Mouse (Mus musculus) MEL (cell line): ENCODE results near the gene Vsir. TPM values are rescaled to one million over a fixed set of nuclear protein-coding genes. Genes with fewer than 3 reads are reported as not detected.

ENCODE experiments used
- DNase-seq: peaks from one replicate; pipeline ENCODE4 v3.0.0; 2011; ENCODE audit warnings: low read depth, low spot score
- H3K27ac ChIP-seq: 2 replicates; pipeline ENCODE4 v1.5.1; 2012; ENCODE audit warnings: low read depth, mild to moderate bottlenecking, control low read depth, low read length, moderate library complexity; ENCODE audit not compliant: control insufficient read depth
- H3K27me3 ChIP-seq, 2 experiments: fragments of 150-350 bp in 1 of 2; sonication (generic) in 1 of 2; 2 replicates each; pipeline ENCODE4 v1.6.1; 2012; ENCODE audit warnings: low read length in 2 of 2, mild to moderate bottlenecking in 2 of 2, improper control_type of control experiment in 1 of 2, moderate library complexity in 1 of 2; ENCODE audit not compliant: insufficient read depth in 2 of 2, control insufficient read depth in 1 of 2
- H3K36me3 ChIP-seq, 2 experiments: 2 replicates each; pipeline ENCODE4 v1.6.1; 2012 to 2014; ENCODE audit warnings: low read length in 2 of 2, improper control_type of control experiment in 1 of 2, inconsistent platforms in 1 of 2, mild to moderate bottlenecking in 1 of 2; ENCODE audit not compliant: insufficient read depth in 2 of 2, control insufficient read depth in 1 of 2
- H3K4me1 ChIP-seq, 2 experiments: fragments of 150-350 bp in 1 of 2; sonication (generic) in 1 of 2; 2 replicates each; pipeline ENCODE4 v1.6.1; 2012; ENCODE audit warnings: low read length in 2 of 2, improper control_type of control experiment in 1 of 2, mild to moderate bottlenecking in 1 of 2; ENCODE audit not compliant: insufficient read depth in 2 of 2, control insufficient read depth in 1 of 2
- H3K4me3 ChIP-seq, 2 experiments: fragments of 150-350 bp in 1 of 2; sonication (generic) in 1 of 2; 2 replicates each; pipeline ENCODE4 v1.5.1; 2012; ENCODE audit warnings: low read depth in 2 of 2, low read length in 2 of 2, mild to moderate bottlenecking in 2 of 2, moderate library complexity in 2 of 2, control low read depth in 1 of 2, improper control_type of control experiment in 1 of 2; ENCODE audit not compliant: control insufficient read depth in 1 of 2, insufficient read depth in 1 of 2
- H3K79me2 ChIP-seq: 2 replicates; pipeline ENCODE4 v1.6.1; 2012; ENCODE audit warnings: mild to moderate bottlenecking, low read length, moderate library complexity; ENCODE audit not compliant: control insufficient read depth, poor library complexity, insufficient read depth
- H3K9ac ChIP-seq: 2 replicates; pipeline ENCODE4 v1.6.1; 2012; ENCODE audit warnings: low read depth, mild to moderate bottlenecking, control low read depth, low read length, moderate library complexity; ENCODE audit not compliant: control insufficient read depth, poor library complexity, severe bottlenecking
- H3K9me3 ChIP-seq: fragments of 150-350 bp; sonication (generic); replicated peaks from 2 replicates; pipeline ENCODE4 v1.6.1; 2012; ENCODE audit warnings: mild to moderate bottlenecking, low read length, improper control_type of control experiment, moderate library complexity; ENCODE audit not compliant: insufficient read depth
- CHD2 ChIP-seq: IDR thresholded peaks from 2 replicates; pipeline ENCODE4 v1.6.1; 2011; ENCODE audit warnings: low read length, improper control_type of control experiment
- E2F4 ChIP-seq: IDR thresholded peaks from 2 replicates; pipeline ENCODE4 v1.6.1; 2011; ENCODE audit warnings: low read depth, low read length, improper control_type of control experiment, borderline replicate concordance
- ELF1 ChIP-seq: IDR thresholded peaks from 2 replicates; pipeline ENCODE4 v1.6.1; 2014; ENCODE audit warnings: low read depth, mild to moderate bottlenecking, inconsistent platforms, low read length, improper control_type of control experiment, moderate library complexity
- EP300 ChIP-seq, 2 experiments: IDR thresholded peaks; 2 replicates each; pipeline ENCODE4 v1.6.1; 2011; ENCODE audit warnings: improper control_type of control experiment in 2 of 2, low read length in 2 of 2, low read depth in 1 of 2, mild to moderate bottlenecking in 1 of 2
- GABPA ChIP-seq: IDR thresholded peaks from 2 replicates; pipeline ENCODE4 v1.6.1; 2012; ENCODE audit warnings: low read depth, mild to moderate bottlenecking, inconsistent platforms, low read length, improper control_type of control experiment, moderate library complexity
- GATA1 ChIP-seq: IDR thresholded peaks from 2 replicates; pipeline ENCODE4 v1.6.1; 2011; ENCODE audit warnings: low read depth, low read length, improper control_type of control experiment
- MAX ChIP-seq: IDR thresholded peaks from 2 replicates; pipeline ENCODE4 v1.6.1; 2011; ENCODE audit warnings: low read length, improper control_type of control experiment
- MAZ ChIP-seq: IDR thresholded peaks from 2 replicates; pipeline ENCODE4 v1.6.1; 2012; ENCODE audit warnings: low read depth, mild to moderate bottlenecking, inconsistent platforms, low read length, improper control_type of control experiment
- MEF2A ChIP-seq: IDR thresholded peaks from 2 replicates; pipeline ENCODE4 v1.6.1; 2014; ENCODE audit warnings: low read depth, mild to moderate bottlenecking, inconsistent platforms, low read length, improper control_type of control experiment; ENCODE audit not compliant: poor library complexity, insufficient replicate concordance, severe bottlenecking; ENCODE audit errors: extremely low read depth
- MYB ChIP-seq: IDR thresholded peaks from 2 replicates; pipeline ENCODE4 v1.6.1; 2011; ENCODE audit warnings: mild to moderate bottlenecking, low read depth, low read length, improper control_type of control experiment
- RCOR1 ChIP-seq: IDR thresholded peaks from 2 replicates; pipeline ENCODE4 v1.6.1; 2012; ENCODE audit warnings: low read depth, mild to moderate bottlenecking, inconsistent platforms, low read length, improper control_type of control experiment
- SMC3 ChIP-seq: IDR thresholded peaks from 2 replicates; pipeline ENCODE4 v1.6.1; 2011; ENCODE audit warnings: low read depth, low read length, improper control_type of control experiment
- TCF12 ChIP-seq: IDR thresholded peaks from 2 replicates; pipeline ENCODE4 v1.6.1; 2014; ENCODE audit warnings: low read depth, mild to moderate bottlenecking, inconsistent platforms, low read length, improper control_type of control experiment, moderate library complexity
- USF2 ChIP-seq, 2 experiments: IDR thresholded peaks; 2 replicates each; pipeline ENCODE4 v1.6.1; 2011 to 2012; ENCODE audit warnings: improper control_type of control experiment in 2 of 2, low read length in 2 of 2, borderline replicate concordance in 1 of 2, inconsistent platforms in 1 of 2, low read depth in 1 of 2, mild to moderate bottlenecking in 1 of 2; ENCODE audit not compliant: insufficient read depth in 1 of 2
- ZMIZ1 ChIP-seq: IDR thresholded peaks from 2 replicates; pipeline ENCODE4 v1.6.1; 2012; ENCODE audit warnings: low read depth, mild to moderate bottlenecking, inconsistent platforms, low read length, improper control_type of control experiment, moderate library complexity
- polyA plus RNA-seq, 2 experiments: library from polyadenylated mRNA; stranded (reverse) in 1 of 2; unstranded in 1 of 2; fragments of >175 nt in 1 of 2; fragments of >200 nt in 1 of 2; gene quantifications; 2 replicates each; pipeline versions ENCODE4 v1.2.1 to v1.2.4; 2012; ENCODE audit warnings: low replicate concordance in 2 of 2, low read depth in 1 of 2; ENCODE audit not compliant: insufficient read length in 2 of 2, insufficient read depth in 1 of 2, missing spikeins in 1 of 2
- total RNA-seq: library from RNA; depleted of rRNA; stranded (reverse); fragments of 300-350 nt; gene quantifications from 2 replicates; pipeline ENCODE4 v1.2.3, GENCODE M21; 2012

Vsir gene
- total and polyA plus RNA-seq, 3 experiments, result 10.6 to 11.2 TPM; not detected in 1

DNA sequence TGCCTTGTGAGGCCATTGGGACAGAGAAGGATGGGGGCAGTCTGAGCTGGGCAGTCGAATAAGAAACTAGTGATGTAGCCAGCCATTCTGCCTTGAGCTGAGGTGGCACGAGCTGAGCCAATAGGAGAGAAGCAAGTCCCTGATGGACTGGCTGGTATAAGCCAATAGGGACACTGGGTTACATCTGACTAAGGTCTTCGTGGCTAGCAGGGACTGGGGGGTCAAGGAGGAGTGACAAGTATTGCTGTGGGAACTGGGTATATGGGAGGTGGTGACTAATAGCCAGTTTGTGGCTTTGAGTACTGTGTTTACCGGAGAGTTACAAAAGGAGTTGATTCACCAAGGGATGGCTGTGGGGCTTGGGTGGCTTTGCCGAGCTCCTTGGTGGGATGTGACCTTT is 49.0 kb downstream of the Vsir start:
- DNase-seq, result no peak
- Histone ChIP-seq H3K36me3 (no peaks in the 10 kb centered on the region), H3K9ac (no peak overlapping the region), H3K4me3 (no peak overlapping the region), H3K4me1 (peaks cover 0 to 3% of the 10 kb centered on the region in 2 experiments; a peak in 1 of 4 replicates), H3K27me3 (no peaks in the 10 kb centered on the region), H3K9me3 (no peaks in the 10 kb centered on the region), H3K79me2 (no peaks in the 10 kb centered on the region), H3K27ac (no peak overlapping the region)
- TF ChIP-seq ELF1 (no peak), E2F4 (no peak), RCOR1 (no peak), MYB (no peak), TCF12 (no peak)

DNA sequence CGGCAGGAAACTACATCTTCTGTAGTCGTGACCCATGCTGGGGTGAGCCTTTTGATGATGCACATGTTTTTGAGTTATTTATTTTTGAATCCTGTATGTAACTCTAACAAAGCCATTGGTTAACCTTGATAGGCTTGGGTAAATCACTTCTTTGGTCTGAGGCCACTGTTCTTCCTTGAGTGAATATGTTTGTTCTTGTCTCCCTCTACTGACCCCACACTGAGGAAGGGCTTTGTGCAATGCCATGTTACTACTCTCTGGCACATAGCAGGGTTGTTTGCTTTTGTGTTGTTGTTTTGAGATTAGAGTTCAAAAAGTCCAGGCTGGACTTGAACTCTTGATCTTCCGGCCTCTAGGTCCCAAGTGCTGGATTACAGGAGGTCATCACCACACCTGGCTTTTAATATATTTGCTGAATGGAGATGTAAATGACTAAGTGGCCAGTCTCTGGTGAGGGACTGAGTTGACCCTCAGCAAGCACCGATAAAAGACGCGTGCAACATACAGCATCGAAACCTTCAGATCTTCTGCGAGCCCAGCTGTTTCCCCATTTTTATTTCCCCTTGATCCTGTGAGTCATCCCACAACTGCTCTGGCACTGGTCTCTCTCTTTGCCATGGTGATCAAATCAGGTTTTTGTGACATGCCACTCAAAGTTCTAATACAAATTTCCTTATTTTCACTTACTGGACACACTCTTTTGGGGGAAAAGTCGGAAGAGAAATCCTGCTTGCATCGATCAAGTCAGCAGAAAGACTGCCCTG is 51.6 kb downstream of the Vsir start:
- no peaks in the 10 kb centered on the region for H3K9me3 ChIP-seq
- H3K9ac ChIP-seq, result no peak overlapping the region
- no peaks in the 10 kb centered on the region for H3K36me3 ChIP-seq
- H3K27ac ChIP-seq, result no peak overlapping the region
- no peaks in the 10 kb centered on the region for H3K27me3 ChIP-seq
- TF ChIP-seq E2F4, result no peak
- no peak for TF ChIP-seq ZMIZ1
- no peak for TF ChIP-seq MAX
- no peak for TF ChIP-seq MAZ
- no peak for TF ChIP-seq GATA1
- no peak for TF ChIP-seq SMC3
- TF ChIP-seq CHD2, result no peak
- TF ChIP-seq, all 39 proteins: peak for 0
- peak; percentile 10 for DNase-seq
- Histone ChIP-seq H3K4me1 (peaks cover 0 to 3% of the 10 kb centered on the region in 2 experiments; a peak in 1 of 4 replicates), H3K4me3 (no peak overlapping the region), H3K79me2 (no peaks in the 10 kb centered on the region)

- Histone ChIP-seq H3K4me3 (no peak within 1 kb of the TSS), H3K9me3 (no peaks in the 10 kb centered on the region), H3K9ac (no peak within 1 kb of the TSS), H3K79me2 (no peaks in the 10 kb centered on the region), H3K27me3 (no peaks in the 10 kb centered on the region), H3K36me3 (no peaks in the 10 kb centered on the region), H3K4me1 (peaks cover 0 to 3% of the 10 kb centered on the region in 2 experiments; a peak in 1 of 4 replicates), H3K27ac (no peak within 1 kb of the TSS)
- no peak for DNase-seq
- no peak for TF ChIP-seq USF2 (IDR thresholded peaks at IDR 0.05; ENCODE audit: borderline replicate concordance in 1 of 2, insufficient read depth in 1 of 2, low read depth in 1 of 2, low read length in 2 of 2)
- TF ChIP-seq MEF2A, result no peak
- no peak for TF ChIP-seq GABPA
- no peak for TF ChIP-seq EP300 (IDR thresholded peaks at IDR 0.05; ENCODE audit: low read depth in 1 of 2, low read length in 2 of 2)
Observed at GRCm38 (mm10) chr10:60399449-60399848, 52.8 kb downstream of the Vsir start, which contains the start of gene Gm17455. Gene Gm17455 (plus strand): TSS chr10:60399726.
